Mouse (Mus musculus) lung, postnatal 0 days (tissue): Measurements from ENCODE around the gene Fbxw11. TPM values are rescaled to one million over a fixed set of nuclear protein-coding genes. Genes with fewer than 3 reads are reported as not detected.

Source experiments
- ATAC-seq: fragments of 200-750 bp; cut with Nextera tagmentation; 2 replicates; pipeline ENCODE4 v1.8.0; 2017; ENCODE audit warnings: moderate library complexity
- DNase-seq: peaks from one replicate; pipeline ENCODE4 v3.0.0-alpha.2; 2016; ENCODE audit warnings: low spot score
- H3K27ac ChIP-seq: fragments of 300-500 bp; sonication (generic); 2 replicates; pipeline ENCODE4 v1.5.1; 2014; ENCODE audit warnings: antibody characterized with exemption, mild to moderate bottlenecking, low read length, mixed read lengths
- H3K27me3 ChIP-seq: fragments of 300-500 bp; sonication (generic); replicated peaks from 2 replicates; pipeline ENCODE4 v1.6.1; 2014; ENCODE audit warnings: low read length, mixed read lengths; ENCODE audit not compliant: insufficient read depth
- H3K36me3 ChIP-seq: fragments of 300-500 bp; sonication (generic); 2 replicates; pipeline ENCODE4 v1.6.1; 2014; ENCODE audit warnings: low read length, mixed read lengths; ENCODE audit not compliant: insufficient read depth
- H3K4me1 ChIP-seq: fragments of 300-500 bp; sonication (generic); 2 replicates; pipeline ENCODE4 v1.6.1; 2014; ENCODE audit warnings: antibody characterized with exemption, low read depth, low read length, mixed read lengths; ENCODE audit not compliant: insufficient read depth
- H3K4me2 ChIP-seq: fragments of 300-500 bp; sonication (generic); replicated peaks from 2 replicates; pipeline ENCODE4 v1.6.1; 2014; ENCODE audit warnings: low read depth, mild to moderate bottlenecking, low read length, moderate library complexity, mixed read lengths
- H3K4me3 ChIP-seq: fragments of 300-500 bp; sonication (generic); 2 replicates; pipeline ENCODE4 v1.5.1; 2014; ENCODE audit warnings: low read depth, low read length
- H3K9ac ChIP-seq: fragments of 300-500 bp; sonication (generic); replicated peaks from 2 replicates; pipeline ENCODE4 v1.6.1; 2014; ENCODE audit warnings: low read depth, mild to moderate bottlenecking
- H3K9me3 ChIP-seq: fragments of 300-500 bp; sonication (generic); 2 replicates; pipeline ENCODE4 v1.6.1; 2016; ENCODE audit warnings: low read length, mixed read lengths
- CTCF ChIP-seq: IDR thresholded peaks from 2 replicates; pipeline ENCODE4 v1.5.1; 2016; ENCODE audit warnings: antibody characterized with exemption, mild to moderate bottlenecking
- EP300 ChIP-seq: IDR thresholded peaks from 2 replicates; pipeline ENCODE4 v1.6.1; 2016; ENCODE audit warnings: antibody characterized with exemption, mild to moderate bottlenecking, control low read depth
- WGBS: fragments of 180-500 bp; shearing (Covaris S2); extraction: QIAGEN DNeasy Blood & Tissue Kit; methylation state at CpG from one replicate; pipeline ENCODE4 v1.1.7; 2014; 5-methylcytosine and 5-hydroxymethylcytosine counted together
- polyA plus RNA-seq: library from polyadenylated mRNA; unstranded; fragments of >200 nt; fragmentation: Nextera tagmentation; extraction: Ambion mirVana; gene quantifications from 2 replicates; pipeline ENCODE4 v1.2.1, GENCODE M21; 2015

The Fbxw11 gene
- polyA plus RNA-seq, 1 experiment from 2014 or later, result 46.6 TPM

DNA sequence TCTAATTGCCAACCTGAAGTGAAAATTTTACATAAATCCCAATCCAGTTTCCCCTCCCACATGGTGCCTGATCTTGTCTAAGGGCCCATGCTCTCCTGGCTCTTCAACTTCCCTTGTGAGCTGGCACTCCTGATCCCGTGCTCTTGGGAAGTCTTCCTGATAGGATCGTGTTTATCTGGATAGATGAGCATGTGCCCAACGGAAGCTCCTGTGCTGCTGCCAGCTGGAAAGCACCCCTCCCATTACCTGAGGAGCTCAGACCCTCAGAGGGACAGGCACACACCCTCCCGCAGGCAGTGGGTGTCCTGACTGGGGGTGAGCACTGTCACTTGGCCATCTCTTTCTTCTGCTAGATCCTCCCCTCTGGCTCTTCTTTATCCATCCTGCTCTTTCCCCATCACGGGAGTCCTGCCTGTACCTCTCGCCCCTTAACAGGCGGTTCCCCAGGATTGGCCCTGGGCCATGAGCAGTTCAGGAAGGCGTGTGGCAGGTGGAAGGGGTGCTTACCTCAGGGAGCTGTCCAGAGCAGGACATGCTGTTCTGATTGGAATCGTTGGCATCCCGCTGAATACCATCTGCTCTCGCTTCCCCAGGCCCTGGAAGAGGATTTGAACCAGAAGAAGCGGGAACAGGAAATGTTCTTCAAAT, 20.6 kb upstream of the Fbxw11 start:
- no peak overlapping the region for H3K4me2 ChIP-seq
- no peak for TF ChIP-seq CTCF
- no peak for TF ChIP-seq EP300
- ATAC-seq (no peak), DNase-seq (no peak)
- H3K9ac ChIP-seq, result no peak overlapping the region
- no peaks in the 10 kb centered on the region for H3K36me3 ChIP-seq
- no peaks in the 10 kb centered on the region for H3K27me3 ChIP-seq
- peaks cover 8% of the 10 kb centered on the region; the same call in 1 of the 2 replicates for H3K4me1 ChIP-seq
- no peak overlapping the region for H3K27ac ChIP-seq
- H3K4me3 ChIP-seq, result no peak overlapping the region
- 61% methylated on average over 12 of the region's 12 CpGs for WGBS
- no peaks in the 10 kb centered on the region for H3K9me3 ChIP-seq

DNA sequence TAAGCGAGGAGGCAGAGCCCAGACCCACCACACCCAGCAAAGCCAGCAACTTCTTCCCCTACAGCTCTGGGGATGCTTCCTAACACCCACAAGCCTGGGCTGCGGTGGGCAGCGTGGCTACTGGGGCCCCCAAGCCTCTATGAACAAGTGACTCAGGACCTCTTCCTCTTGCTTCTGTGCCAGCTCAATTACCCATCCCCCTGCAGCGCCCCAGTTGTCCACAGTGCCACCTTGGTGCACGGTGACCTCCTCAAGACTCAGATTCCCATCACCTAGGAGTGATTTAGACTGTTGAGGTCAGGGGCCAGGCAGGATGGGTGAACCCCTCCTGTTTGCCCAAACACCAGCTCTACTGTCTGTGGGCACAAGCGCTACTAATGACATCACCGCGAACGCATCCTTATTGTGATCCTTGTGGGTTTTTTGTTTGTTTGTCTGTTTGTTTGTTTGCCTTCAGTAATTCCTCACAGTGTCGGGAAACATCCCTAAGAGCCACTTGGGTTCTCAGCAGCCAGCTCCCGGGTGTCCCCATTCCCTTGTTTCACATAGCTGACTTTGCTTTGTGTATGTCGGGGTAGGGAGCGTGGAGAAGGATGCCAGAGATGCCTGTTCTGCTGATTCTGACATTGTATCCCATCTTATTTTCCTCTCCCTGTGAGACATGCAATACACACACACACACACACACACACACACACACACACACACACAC, 19.9 kb upstream of the Fbxw11 start:
- H3K4me3 ChIP-seq, result no peak overlapping the region
- no peaks in the 10 kb centered on the region for H3K36me3 ChIP-seq
- peaks cover 8% of the 10 kb centered on the region; the same call in 1 of the 2 replicates for H3K4me1 ChIP-seq
- TF ChIP-seq CTCF (no peak), EP300 (no peak)
- 82% methylated on average over 13 of the region's 13 CpGs for WGBS
- H3K9ac ChIP-seq, result no peak overlapping the region
- H3K4me2 ChIP-seq, result no peak overlapping the region
- DNase-seq (no peak), ATAC-seq (no peak)
- no peaks in the 10 kb centered on the region for H3K9me3 ChIP-seq
- no peaks in the 10 kb centered on the region for H3K27me3 ChIP-seq
- H3K27ac ChIP-seq, result no peak overlapping the region

DNA sequence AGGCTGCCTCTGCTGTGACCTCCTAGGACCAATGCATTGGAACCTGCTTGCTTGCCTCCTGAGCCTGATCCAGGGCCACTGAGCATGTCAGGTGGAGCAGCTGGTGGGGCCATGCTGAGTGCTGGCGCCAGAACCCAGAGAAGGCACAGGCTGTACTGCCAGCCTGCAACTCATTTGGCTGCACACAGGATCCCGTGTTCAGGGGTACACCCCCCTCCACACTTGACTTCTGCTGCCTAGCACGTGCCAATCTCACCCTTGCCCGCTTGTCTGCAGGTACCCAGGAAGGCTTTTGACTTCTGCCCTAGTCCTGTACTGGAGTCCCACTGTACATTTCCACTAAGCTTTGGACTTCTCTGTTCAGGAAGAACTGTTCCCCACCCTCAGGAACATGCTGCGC, 19.3 kb upstream of the Fbxw11 start:
- H3K27ac ChIP-seq, result no peak overlapping the region
- H3K4me1 ChIP-seq, result peaks cover 8% of the 10 kb centered on the region; the same call in 1 of the 2 replicates
- ATAC-seq, result no peak
- H3K9ac ChIP-seq, result no peak overlapping the region
- H3K9me3 ChIP-seq, result no peaks in the 10 kb centered on the region
- H3K36me3 ChIP-seq, result no peaks in the 10 kb centered on the region
- H3K4me3 ChIP-seq, result no peak overlapping the region
- TF ChIP-seq CTCF, result no peak
- TF ChIP-seq EP300, result no peak
- H3K27me3 ChIP-seq, result no peaks in the 10 kb centered on the region
- no peak for DNase-seq
- WGBS, result 79% methylated on average over 5 of the region's 5 CpGs
- H3K4me2 ChIP-seq, result no peak overlapping the region

DNA sequence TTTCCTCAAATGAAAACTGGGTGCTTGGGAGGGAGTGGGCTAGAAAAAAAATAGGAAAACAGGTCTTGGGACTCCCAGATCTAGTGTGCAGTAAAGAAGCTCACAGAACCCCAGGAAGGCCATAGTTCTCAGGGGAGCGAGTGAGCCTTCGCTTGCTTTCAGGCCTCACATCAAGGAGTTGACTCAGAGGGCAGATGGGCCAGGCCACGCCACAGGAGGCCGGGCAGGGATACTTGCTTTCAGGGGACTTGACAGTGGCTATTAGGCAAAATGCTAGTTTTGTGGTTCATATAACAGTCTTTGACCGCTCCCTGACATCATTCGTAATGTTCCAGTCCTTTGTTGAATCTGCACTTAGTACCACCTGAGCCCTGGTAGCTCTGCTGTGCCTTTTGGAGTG, 18.6 kb upstream of the Fbxw11 start:
- 91% methylated on average over 6 of the region's 6 CpGs for WGBS
- Histone ChIP-seq H3K4me2 (no peak overlapping the region), H3K36me3 (no peaks in the 10 kb centered on the region), H3K4me1 (peaks cover 8% of the 10 kb centered on the region; the same call in 1 of the 2 replicates), H3K9me3 (no peaks in the 10 kb centered on the region), H3K27ac (no peak overlapping the region), H3K27me3 (no peaks in the 10 kb centered on the region), H3K9ac (no peak overlapping the region), H3K4me3 (no peak overlapping the region)
- ATAC-seq (no peak), DNase-seq (no peak)
- TF ChIP-seq CTCF (no peak), EP300 (no peak)

DNA sequence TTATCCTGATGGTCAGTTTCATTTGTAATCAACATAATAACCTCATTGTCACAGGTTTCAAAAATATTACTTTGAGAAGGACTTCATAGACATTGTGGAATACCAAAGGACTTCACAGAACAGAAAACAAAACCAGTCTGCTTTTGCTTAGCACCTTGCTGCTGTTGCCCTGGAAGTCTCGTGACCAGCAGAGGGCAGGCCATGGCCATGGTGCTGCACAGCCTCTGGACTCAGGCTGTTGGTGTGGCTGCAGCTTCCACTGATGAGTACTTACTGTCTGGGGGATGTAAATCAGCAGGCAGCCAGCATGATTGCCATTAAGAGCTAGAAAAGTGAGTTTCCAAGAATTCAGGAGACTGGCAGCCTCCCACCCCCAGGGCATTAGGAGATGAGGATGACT, 16.8 kb upstream of the Fbxw11 start:
- Histone ChIP-seq H3K9ac (no peak overlapping the region), H3K4me1 (no peaks in the 10 kb centered on the region), H3K9me3 (no peaks in the 10 kb centered on the region), H3K4me2 (no peak overlapping the region), H3K27me3 (no peaks in the 10 kb centered on the region), H3K4me3 (no peak overlapping the region), H3K36me3 (no peaks in the 10 kb centered on the region), H3K27ac (no peak overlapping the region)
- ATAC-seq, result peak; percentile 59
- TF ChIP-seq EP300 (no peak), CTCF (peak; percentile 92)
- peak; percentile 68 for DNase-seq
- 48% methylated on average over 1 of the region's 1 CpGs for WGBS

DNA sequence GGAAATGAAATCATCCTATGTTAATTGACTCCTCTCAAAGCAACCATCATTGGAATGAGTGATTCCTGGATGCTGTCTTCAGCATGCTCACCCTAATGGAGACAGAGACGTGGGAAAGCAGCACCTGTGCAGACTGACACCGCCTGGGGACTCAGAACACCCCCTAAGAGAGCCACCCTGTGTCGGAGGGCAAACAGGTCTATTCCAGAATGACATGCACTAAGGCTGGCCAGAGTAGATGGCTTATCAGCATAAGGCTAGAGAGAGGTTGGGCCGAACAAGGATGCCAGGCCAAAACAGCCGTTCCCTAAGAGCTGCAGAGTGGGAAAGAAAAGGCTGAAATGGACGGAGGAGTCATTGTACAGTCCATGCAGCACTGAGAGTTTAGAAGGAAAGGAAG, 16.4 kb upstream of the Fbxw11 start:
- H3K9me3 ChIP-seq, result no peaks in the 10 kb centered on the region
- no peak for DNase-seq
- no peak overlapping the region for H3K4me3 ChIP-seq
- WGBS, result 71% methylated on average over 6 of the region's 6 CpGs
- no peak overlapping the region for H3K9ac ChIP-seq
- H3K36me3 ChIP-seq, result no peaks in the 10 kb centered on the region
- H3K4me2 ChIP-seq, result no peak overlapping the region
- H3K4me1 ChIP-seq, result no peaks in the 10 kb centered on the region
- no peaks in the 10 kb centered on the region for H3K27me3 ChIP-seq
- no peak for TF ChIP-seq EP300
- no peak for TF ChIP-seq CTCF
- no peak for ATAC-seq
- H3K27ac ChIP-seq, result no peak overlapping the region
